Mouse (Mus musculus) small intestine, adult 2 months (tissue): ENCODE results near the gene H1foo.

Experiments
- CTCF ChIP-seq: fragments of 200-500 bp; IDR thresholded peaks from 2 replicates; pipeline ENCODE4 v1.5.1; 2012; ENCODE audit warnings: low read depth, mild to moderate bottlenecking, control low read depth, inconsistent platforms, low read length, moderate library complexity, mixed read lengths; ENCODE audit not compliant: insufficient replicate concordance, insufficient read length; ENCODE audit errors: extremely low read depth
- POLR2A ChIP-seq: fragments of 200-500 bp; IDR thresholded peaks from 2 replicates; pipeline ENCODE4 v1.6.1; 2012; ENCODE audit warnings: low read depth, mild to moderate bottlenecking, control low read depth, inconsistent platforms, low read length, moderate library complexity

GRCm38 (mm10) chr6:115954506-115955074 lies 9.9 kb downstream of the H1foo start:
- TF ChIP-seq CTCF (no peak), POLR2A (no peak)
